Mouse (Mus musculus): Measurements from ENCODE around the gene Aip. TPM values are rescaled to one million over a fixed set of nuclear protein-coding genes. Genes with fewer than 3 reads are reported as not detected.
A peak's percentile ranks its signal among the peaks of the same experiment; 100 is the strongest.
"Not testable (repeated sequence)": the region's sequence is repeated elsewhere in the genome, so short reads cannot be mapped to it uniquely, and the experiment has no call there.

Aip gene
- polyA plus RNA-seq, 1 experiment, result 53.5 TPM

- WGBS, result 54% methylated on average over 16 of the region's 16 CpGs
- Histone ChIP-seq H3K4me3 (replicated peaks; ENCODE audit: control insufficient read depth, low read depth, low read length) (no peak overlapping the region), H3K4me1 (ENCODE audit: control insufficient read depth, insufficient read depth, low read length) (peaks cover 9% of the 10 kb centered on the region), H3K27ac (ENCODE audit: control insufficient read depth, insufficient read depth, low read depth, low read length, poor library complexity) (peak overlapping the region; percentile 69)
- TF ChIP-seq CTCF (IDR thresholded peaks at IDR 0.05; ENCODE audit: control insufficient read depth, insufficient read depth, low read length), result no peak
- no peak for TF ChIP-seq POLR2A (IDR thresholded peaks at IDR 0.05; ENCODE audit: borderline replicate concordance, control insufficient read depth, low read depth, low read length)
These were observed 19.2 kb upstream of the Aip start for GRCm38 (mm10) chr19:4144550-4145498.

DNA sequence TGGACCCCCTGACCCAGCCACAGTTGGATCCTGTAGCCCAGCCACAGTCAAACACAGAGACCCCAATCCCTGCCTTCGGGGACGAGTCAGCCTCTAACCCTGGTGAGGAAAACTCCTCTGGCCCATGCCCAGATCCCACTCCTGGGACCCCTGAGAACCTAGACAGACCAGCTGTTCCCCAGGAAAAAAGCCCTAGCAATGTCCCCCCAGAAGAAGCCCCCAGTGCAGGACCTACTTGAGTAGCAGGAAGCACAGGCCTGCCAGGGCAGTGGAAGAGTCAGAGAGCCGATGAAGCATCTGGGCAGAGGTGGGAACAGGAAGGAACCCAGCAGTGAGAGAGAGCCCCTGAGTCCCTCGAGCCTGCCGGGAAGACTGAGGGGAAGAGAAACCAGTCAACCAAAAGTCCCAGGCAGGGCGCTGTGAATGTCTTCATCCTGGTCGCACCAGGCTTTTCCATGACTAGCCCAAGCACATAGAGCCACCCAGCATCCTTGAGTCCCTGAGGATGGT, 18.2 kb upstream of the Aip start, which contains the start of gene Cabp4:
TSS of gene Cabp4 (minus strand) at position 275 of the 510 bp plus-strand sequence.
- no peak within 1 kb of the TSS for H3K4me3 ChIP-seq (replicated peaks; ENCODE audit: control insufficient read depth, low read depth, low read length)
- TF ChIP-seq POLR2A (IDR thresholded peaks at IDR 0.05; ENCODE audit: borderline replicate concordance, control insufficient read depth, low read depth, low read length) (no peak), CTCF (IDR thresholded peaks at IDR 0.05; ENCODE audit: control insufficient read depth, insufficient read depth, low read length) (no peak)
- H3K4me1 ChIP-seq (ENCODE audit: control insufficient read depth, insufficient read depth, low read length), result peaks cover 9% of the 10 kb centered on the region
- peak within 1 kb of the TSS; percentile 69 for H3K27ac ChIP-seq (ENCODE audit: control insufficient read depth, insufficient read depth, low read depth, low read length, poor library complexity)
- WGBS, result 54% methylated on average over 7 of the region's 7 CpGs

- Histone ChIP-seq H3K27ac (ENCODE audit: control insufficient read depth, insufficient read depth, low read depth, low read length, poor library complexity) (no peak overlapping the region), H3K4me1 (ENCODE audit: control insufficient read depth, insufficient read depth, low read length) (peaks cover 5% of the 10 kb centered on the region), H3K4me3 (replicated peaks; ENCODE audit: control insufficient read depth, low read depth, low read length) (no peak overlapping the region)
- 87% methylated on average over 18 of the region's 18 CpGs for WGBS
- no peak; the same call in 1 of the 2 replicates for TF ChIP-seq POLR2A (IDR thresholded peaks at IDR 0.05; ENCODE audit: borderline replicate concordance, control insufficient read depth, low read depth, low read length)
- no peak for TF ChIP-seq CTCF (IDR thresholded peaks at IDR 0.05; ENCODE audit: control insufficient read depth, insufficient read depth, low read length)
These were observed 16.9 kb upstream of the Aip start for GRCm38 (mm10) chr19:4142416-4143173.

DNA sequence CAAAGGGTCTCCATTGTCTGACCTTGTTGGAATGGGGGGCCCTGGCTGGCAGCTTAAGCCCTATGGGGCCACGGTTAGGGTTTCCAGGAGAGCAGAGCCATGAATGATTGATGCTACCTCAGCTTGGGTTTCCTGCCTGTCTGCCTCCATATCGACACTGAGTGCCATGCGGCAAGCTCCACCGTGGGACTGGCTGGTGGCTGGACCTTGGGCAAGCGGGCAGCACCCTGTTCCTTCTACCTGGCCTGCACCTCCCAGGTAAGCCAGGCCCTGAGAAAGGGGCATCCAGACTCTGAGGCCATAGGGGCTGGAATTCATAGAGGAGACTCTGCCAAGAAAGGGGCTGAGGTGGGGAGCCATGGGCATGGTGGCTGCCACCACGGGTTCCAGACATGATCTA, 14.5 kb upstream of the Aip start:
- TF ChIP-seq CTCF (IDR thresholded peaks at IDR 0.05; ENCODE audit: control insufficient read depth, insufficient read depth, low read length) (no peak), POLR2A (IDR thresholded peaks at IDR 0.05; ENCODE audit: borderline replicate concordance, control insufficient read depth, low read depth, low read length) (no peak)
- Histone ChIP-seq H3K4me1 (ENCODE audit: control insufficient read depth, insufficient read depth, low read length) (peaks cover 2% of the 10 kb centered on the region), H3K4me3 (replicated peaks; ENCODE audit: control insufficient read depth, low read depth, low read length) (no peak overlapping the region), H3K27ac (ENCODE audit: control insufficient read depth, insufficient read depth, low read depth, low read length, poor library complexity) (no peak overlapping the region)
- 68% methylated on average over 6 of the region's 6 CpGs for WGBS

DNA sequence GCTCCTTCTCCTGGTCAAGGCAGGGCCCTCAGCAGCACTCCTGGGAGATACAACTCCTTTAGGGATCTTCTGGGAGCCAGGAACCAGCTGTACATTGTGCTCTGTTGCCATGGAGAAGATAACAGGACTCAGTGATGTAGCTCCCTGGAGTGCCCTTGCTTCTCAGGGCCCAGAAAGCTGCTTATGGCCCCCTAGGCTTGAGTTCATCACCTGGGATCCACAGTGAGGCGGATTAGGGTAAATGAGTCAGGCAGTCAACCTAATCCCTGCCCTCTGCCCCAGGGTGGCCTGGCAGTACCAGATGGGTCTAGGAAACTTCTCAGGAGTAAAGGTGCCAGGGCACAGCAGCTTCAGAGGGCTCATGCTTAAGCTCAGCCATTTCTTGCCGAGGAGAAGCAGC, 13.8 kb upstream of the Aip start, which contains the start of gene Gpr152:
TSS of gene Gpr152 (plus strand) at position 342 of the 400 bp plus-strand sequence.
- WGBS, result 81% methylated on average over 2 of the region's 2 CpGs
- H3K4me3 ChIP-seq (replicated peaks; ENCODE audit: control insufficient read depth, low read depth, low read length), result no peak within 1 kb of the TSS
- H3K4me1 ChIP-seq (ENCODE audit: control insufficient read depth, insufficient read depth, low read length), result peaks cover 2% of the 10 kb centered on the region
- no peak within 1 kb of the TSS for H3K27ac ChIP-seq (ENCODE audit: control insufficient read depth, insufficient read depth, low read depth, low read length, poor library complexity)
- TF ChIP-seq CTCF (IDR thresholded peaks at IDR 0.05; ENCODE audit: control insufficient read depth, insufficient read depth, low read length), result no peak
- TF ChIP-seq POLR2A (IDR thresholded peaks at IDR 0.05; ENCODE audit: borderline replicate concordance, control insufficient read depth, low read depth, low read length), result no peak

DNA sequence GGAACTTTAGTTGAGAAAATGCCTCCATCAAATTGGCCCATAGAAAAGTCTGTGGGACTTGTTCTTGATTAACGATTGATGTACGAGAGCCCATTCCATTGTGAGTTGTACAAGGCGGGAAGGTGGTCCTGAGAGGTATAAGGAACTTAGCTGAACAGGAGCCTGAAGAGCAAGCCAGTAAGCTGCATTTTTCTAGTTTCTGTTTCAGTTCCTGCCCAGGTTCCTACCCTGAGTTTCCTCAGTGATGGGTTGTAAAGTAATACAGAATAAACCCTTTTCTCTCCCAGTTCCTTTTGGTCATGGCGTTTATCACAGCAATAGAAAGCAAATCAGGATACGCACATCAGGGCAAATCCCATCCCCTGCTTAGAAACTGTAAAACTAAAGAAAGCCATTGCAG, 12.3 kb upstream of the Aip start:
- Histone ChIP-seq H3K27ac (ENCODE audit: control insufficient read depth, insufficient read depth, low read depth, low read length, poor library complexity) (no peak overlapping the region), H3K4me3 (replicated peaks; ENCODE audit: control insufficient read depth, low read depth, low read length) (no peak overlapping the region)
- WGBS, result 40% methylated on average over 5 of the region's 5 CpGs

GRCm38 (mm10) chr19:4136463-4136862, 10.8 kb upstream of the Aip start:
- WGBS, result 80% methylated on average over 5 of the region's 5 CpGs
- Histone ChIP-seq H3K4me1 (ENCODE audit: control insufficient read depth, insufficient read depth, low read length) (no peaks in the 10 kb centered on the region; the same call in none of the 2 replicates), H3K4me3 (replicated peaks; ENCODE audit: control insufficient read depth, low read depth, low read length) (no peak overlapping the region), H3K27ac (ENCODE audit: control insufficient read depth, insufficient read depth, low read depth, low read length, poor library complexity) (no peak overlapping the region)
- peak; percentile 32; the same call in 1 of the 2 replicates for TF ChIP-seq CTCF (IDR thresholded peaks at IDR 0.05; ENCODE audit: control insufficient read depth, insufficient read depth, low read length)
- no peak for TF ChIP-seq POLR2A (IDR thresholded peaks at IDR 0.05; ENCODE audit: borderline replicate concordance, control insufficient read depth, low read depth, low read length)

More for the DNA sequence above, 12.3 kb upstream of the Aip start:
- no peak for TF ChIP-seq CTCF (IDR thresholded peaks at IDR 0.05; ENCODE audit: control insufficient read depth, insufficient read depth, low read length)
- TF ChIP-seq POLR2A (IDR thresholded peaks at IDR 0.05; ENCODE audit: borderline replicate concordance, control insufficient read depth, low read depth, low read length), result no peak
- peaks cover under 1% of the 10 kb centered on the region for H3K4me1 ChIP-seq (ENCODE audit: control insufficient read depth, insufficient read depth, low read length)

- not testable (repeated sequence) for H3K27ac ChIP-seq (ENCODE audit: control insufficient read depth, insufficient read depth, low read depth, low read length, poor library complexity); H3K4me1 ChIP-seq (ENCODE audit: control insufficient read depth, insufficient read depth, low read length); H3K4me3 ChIP-seq (replicated peaks; ENCODE audit: control insufficient read depth, low read depth, low read length)
- 14% methylated on average over 8 of the region's 8 CpGs for WGBS
- TF ChIP-seq CTCF (IDR thresholded peaks at IDR 0.05; ENCODE audit: control insufficient read depth, insufficient read depth, low read length), result peak; percentile 55; the same call in 1 of the 2 replicates
These were observed 10.3 kb upstream of the Aip start for GRCm38 (mm10) chr19:4135963-4136345.

DNA sequence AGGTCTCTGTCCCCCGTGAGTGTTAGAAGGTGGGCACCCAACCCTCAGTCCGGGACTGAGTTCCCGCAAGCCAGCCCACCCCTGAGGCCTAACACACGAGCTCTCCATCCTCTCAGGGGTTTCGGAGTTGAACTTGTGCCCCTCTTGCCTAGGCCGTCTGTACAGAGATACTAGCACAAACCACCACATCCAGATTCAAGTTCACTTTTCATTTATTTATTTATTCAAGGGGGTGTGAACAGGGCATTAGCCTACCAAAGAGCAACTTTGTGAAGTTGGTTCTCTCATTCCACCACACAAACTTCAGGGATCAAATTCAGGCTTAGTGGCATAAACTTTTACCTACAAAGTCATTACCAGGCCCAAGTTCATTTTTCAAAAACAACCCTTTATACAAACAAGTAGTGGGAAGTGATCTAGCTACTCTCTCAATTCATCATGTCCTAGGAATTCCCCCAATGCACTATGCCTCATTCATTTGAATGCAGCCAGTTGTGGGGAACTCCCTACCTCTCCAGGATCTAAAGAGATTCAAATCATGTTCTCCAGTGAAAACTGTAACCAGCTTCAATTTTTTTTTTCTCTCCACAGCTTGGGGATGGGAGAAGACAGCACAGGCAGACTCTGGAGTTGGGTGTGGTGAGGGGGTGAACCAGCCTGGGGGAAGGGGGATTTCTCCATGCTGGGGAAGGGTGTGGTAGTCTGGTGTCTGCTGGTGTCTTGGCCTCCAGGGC, 9.7 kb upstream of the Aip start:
- H3K27ac ChIP-seq (ENCODE audit: control insufficient read depth, insufficient read depth, low read depth, low read length, poor library complexity), result peak overlapping the region; percentile 58
- 91% methylated on average over 6 of the region's 6 CpGs for WGBS
- H3K4me1 ChIP-seq (ENCODE audit: control insufficient read depth, insufficient read depth, low read length); H3K4me3 ChIP-seq (replicated peaks; ENCODE audit: control insufficient read depth, low read depth, low read length): not testable (repeated sequence)
